Mouse (Mus musculus) bone marrow macrophage, adult 2 months (primary cell): ENCODE measurements at regions not wholly inside any gene's neighbourhood (a gene's known extent, or its start where the extent isn't known, plus 50 kb on each side); places are given as distances from the start of the nearest gene placed in this dataset.

Experiments used
- CTCF ChIP-seq: IDR thresholded peaks from 2 replicates; pipeline ENCODE4 v1.5.1; 2012; ENCODE audit warnings: low read depth, mild to moderate bottlenecking, low read length, moderate library complexity
- POLR2A ChIP-seq: IDR thresholded peaks from 2 replicates; pipeline ENCODE4 v1.6.1; 2012; ENCODE audit warnings: mild to moderate bottlenecking, low read depth, low read length, borderline replicate concordance

GRCm38 (mm10) chr16:95778845-95779722, 77.2 kb downstream of the Ets2 start:
- TF ChIP-seq CTCF, result no peak
- no peak for TF ChIP-seq POLR2A
